Mouse (Mus musculus) gastrocnemius, adult 2 months (tissue): ENCODE results near the gene 4930404N11Rik. TPM values are rescaled to one million over a fixed set of nuclear protein-coding genes. Genes with fewer than 3 reads are reported as not detected.

Experiments
- DNase-seq: peaks from one replicate; pipeline ENCODE4 v3.0.0; 2022
- H3K27ac ChIP-seq: fragments of 200-600 bp; 2 replicates; pipeline ENCODE4 v1.8.1; 2022; ENCODE audit warnings: mild to moderate bottlenecking
- H3K4me3 ChIP-seq: fragments of 200-600 bp; 2 replicates; pipeline ENCODE4 v1.8.1; 2022; ENCODE audit warnings: mild to moderate bottlenecking, moderate library complexity
- CTCF ChIP-seq: fragments of 200-600 bp; IDR thresholded peaks from 2 replicates; pipeline ENCODE4 v1.8.1; 2022; ENCODE audit warnings: antibody characterized with exemption, mild to moderate bottlenecking, moderate library complexity
- intact Hi-C: fragments of 180-260 bp; cut with DNase I; formaldehyde crosslinking; loops from one replicate; pipeline ENCODE4 v1.15.1; 2025
- total RNA-seq, 2 experiments: library from RNA; stranded (reverse); gene quantifications; 2 replicates each; pipeline ENCODE4 v1.2.3; 2021

Gene 4930404N11Rik
- total RNA-seq, 2 experiments from 2014 or later = 0.89 to 1.2 TPM

DNA sequence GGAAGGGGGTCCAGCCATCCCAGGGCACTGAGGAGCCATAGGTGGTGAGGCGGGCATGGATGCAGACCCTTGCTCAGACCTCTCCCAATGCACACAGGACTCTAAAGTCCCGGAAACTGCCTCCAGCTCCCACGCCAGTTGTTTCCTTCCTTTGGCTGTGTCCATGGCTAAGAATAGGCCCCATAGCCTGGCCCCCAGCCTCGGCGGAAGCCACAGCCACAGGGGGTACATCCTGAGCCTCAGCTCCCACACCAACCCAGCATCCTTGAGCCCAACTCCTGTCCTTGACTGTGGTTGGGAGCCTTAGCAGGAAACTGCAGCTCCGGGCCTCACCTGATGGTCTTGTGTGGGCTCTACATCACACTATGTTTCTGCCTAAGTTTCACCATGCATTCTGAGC lies 38.8 kb downstream of the 4930404N11Rik start:
- intact Hi-C loops = no loop called here
- DNase-seq = peak; percentile 46
- no peak for TF ChIP-seq CTCF
- H3K4me3 ChIP-seq = peak overlapping the region; percentile 45
- peak overlapping the region; percentile 76 for H3K27ac ChIP-seq

DNA sequence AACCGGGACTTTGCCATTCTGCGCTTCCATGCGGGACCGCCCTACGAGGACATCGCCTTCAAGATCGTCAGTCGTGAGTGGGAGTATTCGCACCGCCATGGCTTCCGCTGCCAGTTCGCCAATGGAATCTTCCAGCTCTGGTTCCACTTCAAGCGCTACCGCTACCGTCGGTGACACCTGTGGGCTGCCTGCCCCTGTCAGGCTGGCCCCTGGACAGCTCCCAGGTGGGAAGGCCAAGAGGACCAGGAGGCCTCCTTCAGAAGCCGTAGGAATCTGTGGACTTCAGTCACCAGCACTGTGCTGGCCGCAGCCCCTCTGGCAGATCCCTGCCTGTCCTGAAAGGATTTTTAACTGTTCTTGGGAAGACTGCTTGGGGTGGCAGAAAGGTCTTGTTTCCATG lies 39.8 kb downstream of the 4930404N11Rik start:
- Histone ChIP-seq H3K27ac (peak overlapping the region; percentile 76), H3K4me3 (no peak overlapping the region)
- intact Hi-C loops = loop anchor here (2.0 kb wide), 1 partner anchor 17 kb away; the partner anchor contains the start of gene Gipc3

DNA sequence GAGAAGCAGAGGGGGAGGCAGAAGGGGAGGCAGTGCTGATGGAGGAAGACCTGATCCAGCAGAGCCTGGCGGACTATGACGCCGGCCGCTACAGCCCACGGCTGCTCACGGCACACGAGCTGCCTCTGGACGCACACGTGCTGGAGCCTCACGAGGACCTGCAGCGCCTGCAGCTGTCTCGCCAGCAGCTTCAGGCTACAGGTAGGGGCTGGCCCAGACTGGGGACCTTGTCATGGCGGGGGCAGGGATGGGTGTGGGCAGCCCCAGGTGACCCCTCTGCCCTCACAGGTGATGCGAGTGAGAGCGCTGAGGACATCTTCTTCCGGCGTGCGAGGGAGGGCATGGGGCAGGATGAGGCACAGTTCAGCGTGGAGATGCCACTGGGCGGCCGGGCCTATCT lies 40.4 kb downstream of the 4930404N11Rik start:
- no peak for DNase-seq
- Histone ChIP-seq H3K27ac (no peak overlapping the region), H3K4me3 (no peak overlapping the region)
- TF ChIP-seq CTCF = no peak
- intact Hi-C loops = loop anchor here (2.0 kb wide), 1 partner anchor 18 kb away; the partner anchor contains the start of gene Gipc3

More for the DNA sequence above, 39.8 kb downstream of the 4930404N11Rik start:
- DNase-seq = no peak
- TF ChIP-seq CTCF = no peak

DNA sequence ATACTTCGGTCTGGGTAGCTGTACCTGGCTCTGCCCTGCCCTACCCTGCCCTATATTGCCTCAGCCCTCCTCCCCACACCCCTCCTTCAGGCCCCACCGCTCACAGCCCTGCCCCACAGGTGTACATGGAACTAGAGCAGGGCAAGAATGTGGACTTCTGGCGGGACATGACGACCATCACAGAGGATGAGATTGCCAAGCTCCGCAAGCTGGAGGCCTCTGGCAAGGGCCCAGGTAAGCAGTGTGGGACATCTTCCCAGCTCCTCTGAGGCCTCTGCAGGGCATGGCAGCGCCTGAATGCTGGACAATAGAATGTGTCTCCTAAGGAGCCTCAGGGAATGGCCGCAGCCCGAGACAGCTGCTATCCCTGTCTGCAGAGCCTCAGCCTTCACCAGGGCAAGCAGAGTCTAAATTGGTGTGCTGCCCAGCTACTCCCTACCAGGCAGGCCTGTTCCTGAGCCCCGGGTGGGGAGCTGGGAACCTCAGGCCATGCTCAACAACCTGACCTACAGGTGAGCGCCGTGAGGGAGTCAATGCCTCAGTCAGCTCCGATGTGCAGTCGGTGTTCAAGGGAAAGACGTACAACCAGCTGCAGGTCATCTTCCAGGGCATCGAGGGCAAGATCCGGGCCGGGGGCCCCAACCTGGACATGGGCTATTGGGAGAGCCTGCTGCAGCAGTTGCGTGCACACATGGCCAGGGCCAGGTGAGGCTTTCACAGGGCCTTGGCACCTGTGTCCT lies 41.7 kb downstream of the 4930404N11Rik start:
- intact Hi-C loops = loop anchor here (2.0 kb wide), 2 partner anchors 19 to 25 kb away; partner anchors contain the start of gene Gipc3
- TF ChIP-seq CTCF = no peak
- H3K27ac ChIP-seq = no peak overlapping the region

DNA sequence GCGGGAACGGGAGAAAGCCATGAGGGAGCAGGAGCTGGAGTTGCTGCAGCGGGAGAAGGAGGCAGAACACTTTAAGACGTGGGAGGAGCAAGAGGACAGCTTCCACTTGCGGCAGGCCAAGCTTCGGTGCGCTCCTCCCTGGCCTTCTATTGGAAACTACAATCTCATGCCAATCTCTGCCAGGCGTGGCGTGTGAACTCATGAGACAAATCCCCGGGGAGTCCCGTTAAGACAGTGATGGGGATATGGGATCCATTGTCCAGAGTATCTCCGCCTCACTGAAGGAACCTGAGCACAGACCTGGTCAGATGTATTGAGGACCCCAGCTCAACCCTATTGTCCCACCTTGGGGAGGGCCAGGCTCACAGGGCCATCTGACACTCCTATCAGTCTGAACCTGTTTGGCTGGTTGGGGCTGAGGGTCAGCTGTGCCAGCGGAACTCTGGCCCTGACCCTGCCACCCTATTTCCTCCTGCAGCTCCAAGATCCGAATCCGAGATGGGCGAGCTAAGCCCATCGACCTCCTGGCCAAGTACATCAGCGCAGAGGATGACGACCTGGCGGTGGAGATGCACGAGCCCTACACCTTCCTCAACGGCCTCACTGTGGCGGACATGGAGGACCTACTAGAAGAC lies 42.4 kb downstream of the 4930404N11Rik start:
- no peak overlapping the region for H3K27ac ChIP-seq
- intact Hi-C loops = loop anchor here (2.0 kb wide), 1 partner anchor 26 kb away; no protein-coding TSS in a partner anchor
- no peak for TF ChIP-seq CTCF
- H3K4me3 ChIP-seq = no peak overlapping the region
- DNase-seq = no peak

More for the DNA sequence above, 41.7 kb downstream of the 4930404N11Rik start:
- H3K4me3 ChIP-seq = no peak overlapping the region
- DNase-seq = no peak

DNA sequence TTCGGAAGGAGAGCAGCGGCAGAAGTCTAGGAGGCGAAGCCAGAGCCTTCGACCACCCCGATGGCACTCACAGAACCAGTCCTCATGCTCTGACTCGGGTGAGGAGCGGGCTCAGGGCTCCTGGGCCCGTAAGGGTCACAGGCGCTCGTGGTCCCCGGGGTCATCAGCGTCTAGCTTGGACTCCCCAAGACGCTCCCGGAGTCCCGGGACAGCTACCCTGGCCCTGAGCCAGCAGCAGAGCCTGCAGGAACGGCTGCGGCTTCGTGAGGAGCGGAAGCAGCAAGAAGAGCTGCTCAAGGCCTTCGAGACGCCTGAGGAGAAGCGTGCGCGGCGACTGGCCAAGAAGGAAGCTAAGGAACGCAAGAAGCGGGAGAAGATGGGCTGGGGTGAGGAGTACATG lies 43.2 kb downstream of the 4930404N11Rik start:
- Histone ChIP-seq H3K27ac (no peak overlapping the region), H3K4me3 (peak overlapping the region; percentile 98)
- TF ChIP-seq CTCF = no peak
- DNase-seq = no peak
- intact Hi-C loops = loop anchor here (2.0 kb wide), 1 partner anchor 26 kb away; no protein-coding TSS in a partner anchor

DNA sequence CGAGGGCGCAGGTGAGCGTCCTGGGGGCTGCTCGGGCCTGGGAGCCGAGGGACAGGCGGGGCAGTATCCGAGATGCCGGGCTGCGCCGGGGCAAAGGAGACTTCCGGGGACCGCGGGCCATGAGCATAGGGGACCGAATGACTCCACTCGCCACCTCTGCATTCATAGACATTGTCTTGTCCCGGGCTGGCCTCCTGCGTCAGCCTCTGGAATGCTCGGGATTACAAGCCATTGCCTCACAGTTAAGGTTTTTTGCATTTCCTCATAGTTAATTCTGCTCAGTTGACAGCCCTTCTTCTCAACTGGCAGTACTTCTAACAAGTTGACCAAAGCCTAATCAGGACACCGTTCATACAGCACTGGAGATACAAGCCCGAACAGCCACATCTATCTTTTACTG lies 44.2 kb downstream of the 4930404N11Rik start:
- TF ChIP-seq CTCF = no peak
- no peak for DNase-seq
- H3K4me3 ChIP-seq = peak overlapping the region; percentile 98
- intact Hi-C loops = no loop called here
- peak overlapping the region; percentile 98 for H3K27ac ChIP-seq

DNA sequence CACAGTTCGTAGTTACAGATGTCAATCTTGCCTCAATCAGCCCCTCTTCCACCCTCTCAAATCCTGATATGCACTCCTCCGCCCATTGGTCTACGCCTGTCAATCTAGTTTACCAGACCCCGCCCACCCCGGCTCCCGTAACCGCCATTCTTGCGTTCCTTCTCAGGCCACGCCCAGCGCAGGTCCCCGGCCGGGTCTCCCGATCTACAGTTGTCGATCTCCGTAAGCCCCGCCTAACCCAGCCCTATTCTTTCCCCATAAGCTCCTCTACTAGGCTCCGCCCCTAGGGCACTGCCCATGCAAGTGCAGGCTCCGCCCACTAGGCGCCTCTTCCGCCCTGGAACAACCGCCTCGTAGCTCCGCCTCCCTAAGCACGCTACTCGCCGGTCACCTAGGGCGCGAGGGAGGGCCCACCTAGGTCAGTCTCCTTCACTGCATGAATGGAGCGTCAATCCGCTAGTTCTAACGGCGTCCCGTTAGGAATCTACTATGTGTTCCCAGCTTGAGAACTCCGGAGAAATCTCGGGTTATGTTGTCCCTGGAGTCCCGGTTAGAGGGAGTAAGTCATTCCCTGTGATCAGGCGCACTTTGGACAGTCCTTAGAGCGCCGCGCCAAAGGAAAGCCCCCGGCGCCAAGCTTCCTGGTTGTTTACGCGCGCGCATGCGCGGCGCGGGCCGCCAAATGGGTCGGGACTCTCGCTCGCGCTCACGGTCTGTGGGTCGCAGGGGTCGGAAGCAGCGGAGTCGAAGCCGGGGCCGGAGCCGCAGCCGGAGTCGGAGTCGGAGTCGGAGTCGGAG lies 44.9 kb downstream of the 4930404N11Rik start, which contains the start of gene Cactin:
Cactin (plus strand) TSS at position 554 of the 798 bp plus-strand sequence.
- peak; percentile 100 for DNase-seq
- intact Hi-C loops = no loop called here
- H3K4me3 ChIP-seq = peak within 1 kb of the TSS; percentile 98
- H3K27ac ChIP-seq = peak within 1 kb of the TSS; percentile 98
- TF ChIP-seq CTCF = peak; percentile 16; the same call in 1 of the 2 replicates

DNA sequence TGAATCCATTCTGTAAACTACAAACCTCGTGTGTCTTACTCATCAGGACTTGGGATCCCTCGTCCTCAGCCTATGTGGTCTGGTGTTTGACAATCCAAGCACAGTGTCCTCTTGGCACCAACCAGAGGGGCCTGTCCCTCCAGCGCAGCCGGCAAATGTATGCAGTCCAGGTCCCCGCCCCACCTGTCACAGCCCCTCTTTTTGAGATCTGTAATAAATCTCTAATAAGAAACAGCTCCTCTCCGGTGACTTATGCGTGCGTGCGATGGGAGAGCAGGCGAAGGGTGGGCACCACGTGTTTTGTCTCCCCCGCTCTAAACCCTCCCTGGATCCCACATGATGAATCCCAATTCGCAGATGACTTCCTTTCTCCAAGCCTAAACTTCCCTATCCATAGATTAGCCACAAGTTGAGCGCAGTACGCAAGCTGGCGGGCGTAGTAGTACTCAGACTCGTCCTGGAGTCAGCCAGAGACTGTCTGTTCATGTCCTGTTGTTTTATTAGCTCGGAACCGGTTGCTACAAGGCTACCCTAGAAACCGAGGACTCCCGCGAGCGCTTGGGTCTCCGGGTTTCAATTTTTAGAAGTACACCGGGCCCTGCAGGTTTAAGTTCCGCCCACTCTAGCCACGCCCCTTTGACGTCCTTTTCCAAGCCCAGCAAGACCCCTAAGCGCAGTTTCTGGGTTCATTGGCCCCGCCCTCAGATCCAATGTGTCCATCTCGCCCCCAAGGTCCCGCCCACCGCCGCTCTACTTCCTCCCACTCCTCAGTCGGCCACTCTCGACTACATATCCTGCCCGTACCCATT lies 45.7 kb downstream of the 4930404N11Rik start:
- TF ChIP-seq CTCF = no peak
- H3K27ac ChIP-seq = peak overlapping the region; percentile 98
- intact Hi-C loops = loop anchor here (2.0 kb wide), 1 partner anchor 27 kb away; the partner anchor contains the start of gene Pip5k1c
- DNase-seq = no peak
- H3K4me3 ChIP-seq = peak overlapping the region; percentile 98

DNA sequence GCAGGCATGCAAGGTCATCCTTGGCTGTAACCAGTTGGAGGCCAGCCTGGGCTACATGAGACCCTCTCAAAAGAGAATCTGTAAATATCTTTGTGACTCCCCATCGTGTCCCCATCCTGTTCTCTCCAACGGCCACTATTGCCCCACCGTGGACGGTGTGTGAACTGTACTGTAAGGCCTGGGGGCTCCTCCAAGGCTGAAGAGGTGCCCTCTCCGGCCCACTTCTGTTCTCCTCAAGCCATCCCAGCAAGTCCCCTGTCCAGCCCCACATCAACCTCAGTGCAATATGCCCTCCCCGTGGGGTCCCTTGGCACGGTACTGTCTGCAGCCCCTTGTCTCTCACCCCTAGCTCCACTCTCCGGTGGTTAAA lies 46.3 kb downstream of the 4930404N11Rik start:
- Histone ChIP-seq H3K27ac (peak overlapping the region; percentile 98), H3K4me3 (peak overlapping the region; percentile 98)
- TF ChIP-seq CTCF = peak; percentile 34; the same call in 1 of the 2 replicates
- intact Hi-C loops = loop anchor here (2.0 kb wide), 1 partner anchor 27 kb away; the partner anchor contains the start of gene Pip5k1c
- no peak for DNase-seq

DNA sequence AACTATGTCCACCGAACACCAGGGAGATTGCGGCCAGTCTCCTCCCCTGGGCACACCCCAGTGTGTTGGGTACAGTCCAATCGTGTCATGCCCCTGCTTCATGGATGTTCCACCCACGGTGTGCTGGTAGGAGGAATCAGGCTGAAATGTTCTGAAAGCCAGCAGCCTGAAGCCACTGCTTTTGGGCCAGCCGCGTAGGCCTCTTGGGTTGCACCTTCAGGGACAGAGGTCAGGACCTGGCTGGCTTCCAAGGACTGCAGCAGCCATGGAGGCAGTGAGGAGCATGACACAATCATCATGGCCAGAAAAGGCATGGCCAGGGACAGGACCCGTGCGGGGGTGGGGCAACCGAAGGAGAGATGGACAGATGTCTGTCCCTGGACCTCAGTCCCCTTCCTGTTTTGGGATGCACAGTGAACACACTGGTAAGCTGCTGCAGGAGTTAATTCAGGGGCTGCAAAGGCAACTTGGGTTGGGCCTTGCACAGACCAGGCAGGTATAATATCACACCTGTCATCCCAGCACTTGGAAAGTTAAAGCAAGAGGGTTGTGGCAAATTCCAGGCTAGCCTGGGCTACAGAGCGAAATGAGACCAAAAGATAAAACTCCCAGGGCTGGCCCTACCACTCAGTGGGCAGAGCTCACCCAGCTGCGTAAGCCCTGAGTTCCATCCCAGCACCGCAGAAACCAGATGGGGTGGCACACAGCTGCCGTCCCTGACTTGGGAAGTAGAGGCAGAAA lies 46.9 kb downstream of the 4930404N11Rik start:
- H3K4me3 ChIP-seq = peak overlapping the region; percentile 98
- no peak for TF ChIP-seq CTCF
- peak overlapping the region; percentile 98 for H3K27ac ChIP-seq
- intact Hi-C loops = loop anchor here (2.0 kb wide), 1 partner anchor 26 kb away; the partner anchor contains the start of gene Pip5k1c
- peak; percentile 78 for DNase-seq
